Mouse (Mus musculus) heart, postnatal 0 days (tissue): Measurements from ENCODE around the gene Samd4.

Experiments used
- CTCF ChIP-seq: IDR thresholded peaks from 2 replicates; pipeline ENCODE4 v1.5.1; 2016; ENCODE audit warnings: antibody characterized with exemption, control low read depth, low read depth
- EP300 ChIP-seq: IDR thresholded peaks from 2 replicates; pipeline ENCODE4 v1.6.1; 2016; ENCODE audit warnings: antibody characterized with exemption, low read depth

- TF ChIP-seq EP300 (no peak), CTCF (no peak)
These were observed 96.5 kb downstream of the Samd4 start for GRCm38 (mm10) chr14:46979172-46979571.
